Mouse (Mus musculus) olfactory bulb, adult 2 months (tissue): ENCODE results near the gene Csgalnact2.

Experiments
- CTCF ChIP-seq: fragments of 200-500 bp; IDR thresholded peaks from 2 replicates; pipeline ENCODE4 v1.5.1; 2012; ENCODE audit warnings: low read depth, mild to moderate bottlenecking, low read length, moderate library complexity; ENCODE audit not compliant: insufficient read depth
- POLR2A ChIP-seq: fragments of 200-500 bp; IDR thresholded peaks from 2 replicates; pipeline ENCODE4 v1.6.1; 2012; ENCODE audit warnings: mild to moderate bottlenecking, low read depth, low read length, moderate library complexity; ENCODE audit not compliant: insufficient read depth

- TF ChIP-seq CTCF (no peak), POLR2A (no peak)
Measured at GRCm38 (mm10) chr6:118122767-118123166, 16.2 kb downstream of the Csgalnact2 start.
